Mouse (Mus musculus) effector memory CD4-positive, alpha-beta T cell, adult 5 months (primary cell): Measurements from ENCODE around the gene Fbxo30. TPM values are rescaled to one million over a fixed set of nuclear protein-coding genes. Genes with fewer than 3 reads are reported as not detected.

Experiments
- polyA plus RNA-seq: library from polyadenylated mRNA; unstranded; fragments of 100-300 nt; shearing (Covaris generic); gene quantifications from one replicate; pipeline ENCODE4 v1.2.1, GENCODE M21; 2017

Gene Fbxo30
- 7.0 TPM for polyA plus RNA-seq

DNA sequence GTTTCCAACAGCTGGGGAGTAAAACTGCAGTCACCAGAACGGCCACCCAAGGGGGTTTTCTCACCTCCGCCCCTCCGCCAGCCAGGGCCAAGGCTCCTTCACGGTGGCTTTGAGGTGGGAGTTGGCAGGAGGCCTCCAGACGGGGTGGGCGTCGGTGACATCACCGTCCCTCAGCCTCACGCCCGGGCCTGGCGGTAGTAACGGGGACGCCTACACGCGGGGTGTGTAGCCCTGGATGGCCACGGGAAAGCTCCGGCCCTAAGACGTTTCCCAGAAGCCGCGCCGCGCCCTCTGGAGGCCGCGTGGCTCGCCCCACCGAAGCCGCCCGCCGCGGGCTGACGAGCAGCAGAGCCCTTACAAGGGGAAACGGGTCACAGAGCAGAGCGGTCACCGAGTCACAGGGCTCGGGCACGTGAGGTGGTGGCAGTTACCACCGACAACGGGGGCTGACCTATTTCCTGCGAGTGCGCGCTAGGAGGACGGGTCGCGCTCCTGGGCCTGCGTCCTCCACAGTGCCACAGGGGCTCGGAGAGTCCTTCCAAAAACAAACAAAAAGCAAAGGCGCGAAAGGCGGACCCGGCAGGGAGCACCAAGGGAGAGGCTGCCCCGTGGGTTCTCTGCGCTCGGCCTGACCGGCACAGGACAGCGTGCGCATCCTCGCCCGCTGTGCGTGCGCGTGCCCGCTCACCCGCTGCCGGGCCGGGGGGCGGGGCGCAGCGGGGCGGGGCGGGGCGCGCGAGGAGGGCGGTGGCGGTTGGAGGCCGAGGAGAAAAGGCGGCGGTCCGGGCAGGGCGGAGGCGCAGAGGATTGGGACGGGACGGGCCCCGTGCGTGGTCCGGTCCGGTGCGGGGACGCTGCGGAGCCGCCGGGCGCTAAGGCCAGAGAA lies at the start of gene Fbxo30:
Gene Fbxo30 (plus strand): TSS at position 753 of the 886 bp plus-strand sequence.

GRCm38 (mm10) chr10:11343205-11344141 lies 62.3 kb downstream of the Fbxo30 start, which contains the start of gene Epm2a:
Gene Epm2a, plus strand, starts transcription at chr10:11343404.

Other genes starting within 250 kb of the Fbxo30 start
- not detected for gene Grm1, start 199.0 kb upstream of the Fbxo30 start, polyA plus RNA-seq
- gene Shprh, start 131.9 kb upstream of the Fbxo30 start, polyA plus RNA-seq = 23.7 TPM
- gene Epm2a, start 62.1 kb downstream of the Fbxo30 start, polyA plus RNA-seq = not detected